Mouse (Mus musculus) G1E (cell line): Measurements from ENCODE around the gene Gab1. TPM values are rescaled to one million over a fixed set of nuclear protein-coding genes. Genes with fewer than 3 reads are reported as not detected.

ENCODE experiments used
- ATAC-seq: 2 replicates; pipeline ENCODE4 v1.8.0; 2016; ENCODE audit warnings: mild to moderate bottlenecking; ENCODE audit not compliant: insufficient number of reproducible peaks, poor library complexity, low FRiP score, severe bottlenecking; ENCODE audit errors: extremely low read depth
- DNase-seq: peaks from one replicate; pipeline ENCODE4 v3.0.0; 2012; ENCODE audit warnings: low spot score
- H3K27me3 ChIP-seq: 2 replicates; pipeline ENCODE4 v1.6.1; 2012; ENCODE audit warnings: mild to moderate bottlenecking, low read length, inconsistent platforms; ENCODE audit not compliant: insufficient read depth
- H3K36me3 ChIP-seq: replicated peaks from 2 replicates; pipeline ENCODE3; 2012; ENCODE audit warnings: mild to moderate bottlenecking, inconsistent platforms
- H3K4me1 ChIP-seq: 2 replicates; pipeline ENCODE4 v1.6.1; 2012; ENCODE audit warnings: low read depth, low read length, inconsistent platforms, mixed read lengths; ENCODE audit not compliant: insufficient read depth
- H3K4me3 ChIP-seq: 2 replicates; pipeline ENCODE4 v1.5.1; 2012; ENCODE audit warnings: low read depth, mild to moderate bottlenecking, inconsistent platforms, low read length, moderate library complexity, mixed read lengths
- H3K9me3 ChIP-seq: replicated peaks from 2 replicates; pipeline ENCODE4 v1.6.1; 2012; ENCODE audit warnings: inconsistent platforms
- CTCF ChIP-seq: IDR thresholded peaks from 2 replicates; pipeline ENCODE4 v1.5.1; 2012; ENCODE audit warnings: low read depth, low read length, inconsistent platforms, mixed read lengths
- GATA1 ChIP-seq: IDR thresholded peaks from 2 replicates; pipeline ENCODE4 v1.6.1; 2012; ENCODE audit warnings: borderline replicate concordance, low read length, inconsistent platforms, mixed read lengths
- GATA2 ChIP-seq: IDR thresholded peaks from 2 replicates; pipeline ENCODE4 v1.6.1; 2012; ENCODE audit warnings: low read depth, low read length, inconsistent platforms, borderline replicate concordance
- POLR2AphosphoS5 ChIP-seq: IDR thresholded peaks from 2 replicates; pipeline ENCODE4 v1.6.1; 2012; ENCODE audit warnings: low read depth, low read length, inconsistent platforms; ENCODE audit not compliant: insufficient replicate concordance
- TAL1 ChIP-seq: conservative IDR thresholded peaks from 2 replicates; pipeline ENCODE4 v1.6.1; 2012; ENCODE audit warnings: low read depth, low read length, inconsistent platforms, mixed read lengths
- polyA plus RNA-seq: library from polyadenylated mRNA; stranded (reverse); fragments of >175 nt; gene quantifications from 2 replicates; pipeline ENCODE4 v1.2.3, GENCODE M21; 2012
- total RNA-seq, 2 experiments: library from RNA; stranded (forward) in 1 of 2; stranded (reverse) in 1 of 2; fragments of 200-1000 nt in 1 of 2; fragments of >200 nt in 1 of 2; fragmentation: Nextera tagmentation in 1 of 2; gene quantifications; 2 replicates each; pipeline ENCODE4 v1.2.3; 2014 to 2017

The Gab1 gene
- total and polyA plus RNA-seq, 3 experiments = 2.7 to 20.8 (median 4.4) TPM

DNA sequence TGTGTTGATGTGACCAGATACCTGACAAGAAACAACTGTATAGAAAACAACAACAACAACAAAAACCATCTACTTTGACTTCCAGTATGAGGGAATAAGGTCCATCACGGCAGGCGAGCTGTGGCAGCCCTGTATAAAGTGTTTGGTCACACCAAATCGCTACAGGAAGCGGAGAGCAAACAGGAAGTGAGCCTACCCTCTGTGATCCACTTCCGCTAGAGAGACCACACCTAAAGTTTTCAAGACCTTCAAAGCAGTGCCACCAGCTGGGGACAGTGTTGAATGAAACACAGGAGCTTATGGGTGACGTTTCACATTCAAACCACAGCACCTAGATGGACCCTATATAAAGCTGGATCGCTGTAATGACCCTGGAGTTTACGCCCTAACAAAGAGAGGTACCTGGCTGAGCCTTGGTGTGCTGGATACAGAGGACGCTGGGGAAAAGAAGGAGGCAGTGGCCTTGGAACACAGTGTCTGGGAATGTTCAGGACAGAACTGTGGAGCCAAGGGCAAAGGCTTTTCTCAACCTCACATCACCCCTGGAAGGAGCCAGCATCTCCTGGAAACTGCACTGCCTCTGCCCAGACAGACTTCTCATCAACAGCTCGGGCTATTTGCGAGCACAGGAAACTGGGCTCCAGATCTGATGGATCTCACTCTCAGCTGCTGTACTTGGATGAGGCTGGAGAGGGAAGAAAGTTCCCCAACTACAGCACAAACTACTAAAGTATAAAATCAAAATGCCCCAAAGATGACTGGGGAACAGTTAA is 36.3 kb upstream of the Gab1 start:
- ATAC-seq = peak; percentile 34
- DNase-seq = peak; percentile 9

DNA sequence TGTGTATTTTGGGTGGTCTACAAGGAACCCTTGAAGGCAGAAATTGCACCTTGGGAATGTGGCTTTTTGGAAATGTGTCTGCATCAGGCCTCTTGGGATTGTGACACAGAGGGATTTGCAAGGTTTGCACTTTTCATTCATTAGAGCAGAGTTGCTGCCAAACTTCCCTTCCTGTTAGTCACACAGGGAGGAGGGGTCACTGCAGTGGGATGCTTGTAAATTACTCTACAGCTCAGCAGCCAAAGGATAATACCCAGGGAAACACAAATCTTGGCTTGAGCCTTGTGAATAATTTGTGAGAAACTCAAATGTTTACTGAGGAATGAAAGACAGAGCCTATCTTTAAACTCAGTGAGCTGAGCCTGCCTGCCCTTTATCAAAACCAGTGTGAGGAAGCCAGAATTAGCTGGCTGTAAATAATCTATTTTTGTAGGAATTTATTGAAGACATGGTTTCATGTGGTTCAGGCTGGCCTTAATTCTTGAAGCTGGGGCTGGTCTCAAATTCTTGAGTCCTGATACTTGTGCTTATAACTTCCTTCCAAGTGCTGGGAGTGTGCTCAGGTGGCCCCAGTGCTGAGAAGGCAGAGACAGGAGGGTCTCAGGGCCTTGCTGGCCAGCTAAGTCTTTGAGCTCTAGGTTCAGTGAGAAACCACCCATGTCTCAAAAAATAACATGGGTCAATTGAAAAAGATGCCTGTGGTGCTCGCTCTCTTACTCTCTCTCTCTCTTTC is 32.9 kb upstream of the Gab1 start:
- Histone ChIP-seq H3K9me3 (no peaks in the 10 kb centered on the region), H3K4me3 (no peak overlapping the region), H3K4me1 (peaks cover 7% of the 10 kb centered on the region; the same call in 1 of the 2 replicates), H3K27me3 (no peaks in the 10 kb centered on the region), H3K36me3 (no peaks in the 10 kb centered on the region)
- ATAC-seq (no peak), DNase-seq (no peak)
- TF ChIP-seq GATA2 (no peak), CTCF (no peak), POLR2AphosphoS5 (no peak), TAL1 (no peak), GATA1 (no peak)

More for the DNA sequence above, 36.3 kb upstream of the Gab1 start:
- peaks cover 10% of the 10 kb centered on the region; the same call in 1 of the 2 replicates for H3K4me1 ChIP-seq
- no peaks in the 10 kb centered on the region for H3K9me3 ChIP-seq
- no peaks in the 10 kb centered on the region for H3K27me3 ChIP-seq
- no peaks in the 10 kb centered on the region for H3K36me3 ChIP-seq
- no peak overlapping the region for H3K4me3 ChIP-seq
- TF ChIP-seq GATA1 (no peak), GATA2 (no peak), CTCF (no peak), POLR2AphosphoS5 (no peak), TAL1 (no peak)

DNA sequence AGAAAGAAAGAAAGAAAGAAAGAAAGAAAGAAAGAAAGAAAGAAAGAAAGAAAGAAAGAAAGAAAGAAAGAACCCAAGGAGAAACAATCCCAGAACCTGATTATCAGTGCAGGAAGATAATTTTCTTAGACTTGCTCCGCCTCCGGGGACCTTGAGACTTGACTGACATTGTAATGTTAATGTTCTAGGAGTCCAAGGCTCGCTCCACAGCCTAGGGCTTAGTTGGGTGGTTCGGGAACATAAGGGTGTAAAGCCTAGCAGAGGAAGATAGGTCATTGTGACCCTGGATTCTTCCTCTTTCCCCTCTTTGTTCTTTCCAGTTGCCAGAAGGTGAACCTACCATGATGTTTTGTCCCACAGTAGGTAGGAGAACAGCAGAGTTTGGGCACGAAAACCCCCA is 31.1 kb upstream of the Gab1 start:
- no peak for ATAC-seq
- H3K27me3 ChIP-seq = no peaks in the 10 kb centered on the region
- DNase-seq = no peak
- peaks cover under 1% of the 10 kb centered on the region; the same call in 1 of the 2 replicates for H3K4me1 ChIP-seq
- H3K4me3 ChIP-seq = no peak overlapping the region
- TF ChIP-seq GATA1 (no peak), CTCF (no peak), GATA2 (no peak), TAL1 (no peak), POLR2AphosphoS5 (no peak)
- H3K36me3 ChIP-seq = no peaks in the 10 kb centered on the region
- no peaks in the 10 kb centered on the region for H3K9me3 ChIP-seq

- ATAC-seq (no peak), DNase-seq (no peak)
- H3K27me3 ChIP-seq = peaks cover 3% of the 10 kb centered on the region; the same call in 1 of the 2 replicates
- H3K9me3 ChIP-seq = no peaks in the 10 kb centered on the region
- H3K4me1 ChIP-seq = no peaks in the 10 kb centered on the region
- no peak for TF ChIP-seq POLR2AphosphoS5
- TF ChIP-seq GATA2 = no peak
- no peak for TF ChIP-seq GATA1
- TF ChIP-seq TAL1 = no peak
- no peak for TF ChIP-seq CTCF
- no peaks in the 10 kb centered on the region for H3K36me3 ChIP-seq
- H3K4me3 ChIP-seq = no peak overlapping the region
Measured at GRCm38 (mm10) chr8:80908262-80908907, 28.1 kb upstream of the Gab1 start.

DNA sequence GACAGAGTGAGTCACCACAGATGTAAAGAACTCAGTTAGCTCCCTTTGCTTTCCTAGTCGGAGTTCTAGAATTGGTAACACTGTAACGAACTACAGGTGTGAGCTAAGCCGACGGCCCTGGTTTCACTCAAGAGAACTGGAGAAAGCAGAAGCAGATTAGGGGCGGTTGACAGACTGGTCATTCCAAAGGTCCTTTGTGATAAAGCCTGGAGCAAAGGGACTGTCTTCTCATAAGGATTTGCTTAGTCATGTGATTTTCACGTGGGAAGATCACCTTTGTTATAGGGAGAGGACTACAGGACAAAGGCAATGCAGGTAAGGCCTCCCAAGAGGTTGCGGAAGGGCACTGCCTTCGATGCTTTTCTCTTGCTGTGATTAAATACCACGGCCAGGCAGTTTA is 22.0 kb upstream of the Gab1 start:
- H3K9me3 ChIP-seq = no peaks in the 10 kb centered on the region
- H3K4me3 ChIP-seq = no peak overlapping the region
- no peaks in the 10 kb centered on the region for H3K36me3 ChIP-seq
- ATAC-seq = no peak
- peaks cover 3% of the 10 kb centered on the region; the same call in 1 of the 2 replicates for H3K27me3 ChIP-seq
- no peaks in the 10 kb centered on the region for H3K4me1 ChIP-seq
- no peak for DNase-seq
- TF ChIP-seq TAL1 (no peak), POLR2AphosphoS5 (no peak)

DNA sequence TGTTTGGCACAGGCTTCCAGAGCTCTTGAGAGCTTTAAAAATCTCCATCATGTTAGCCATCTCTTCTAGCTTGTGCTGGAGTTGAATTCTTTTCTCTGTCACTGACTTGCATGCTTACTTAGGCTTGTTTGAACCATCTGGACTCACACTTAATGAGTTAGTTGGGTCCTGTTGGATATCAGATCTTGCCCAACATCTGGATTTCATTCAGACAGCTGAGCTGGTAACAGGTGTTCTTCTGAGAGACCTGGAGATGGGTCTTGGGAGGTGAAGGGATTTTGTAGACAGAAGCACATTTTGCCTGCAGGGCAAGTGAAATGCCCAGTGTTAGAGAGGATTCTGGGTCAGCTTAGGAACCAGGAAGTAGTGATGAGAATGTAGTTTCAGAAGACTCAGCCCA is 19.0 kb upstream of the Gab1 start:
- H3K27me3 ChIP-seq = peaks cover 3% of the 10 kb centered on the region; the same call in 1 of the 2 replicates
- no peak overlapping the region for H3K4me3 ChIP-seq
- TF ChIP-seq CTCF (no peak), GATA2 (no peak), POLR2AphosphoS5 (no peak), GATA1 (no peak), TAL1 (no peak)
- DNase-seq (no peak), ATAC-seq (no peak)
- H3K36me3 ChIP-seq = no peaks in the 10 kb centered on the region
- no peaks in the 10 kb centered on the region for H3K9me3 ChIP-seq
- H3K4me1 ChIP-seq = no peaks in the 10 kb centered on the region
